Mouse (Mus musculus): Measurements from ENCODE around the gene Ndufs1.

- TF ChIP-seq CTCF (IDR thresholded peaks at IDR 0.05; ENCODE audit: low read depth, low read length) (no peak), TAL1 (conservative IDR thresholded peaks at IDR 0.05; ENCODE audit: low read depth, low read length) (no peak)
These were observed 54.6 kb downstream of the Ndufs1 start for GRCm38 (mm10) chr1:63122005-63122404.
